Mouse (Mus musculus) lung, adult 2 months (tissue): Measurements from ENCODE around the gene Snta1.

Source experiments
- CTCF ChIP-seq: fragments of 200-500 bp; IDR thresholded peaks from 2 replicates; pipeline ENCODE4 v1.5.1; 2011; ENCODE audit warnings: mild to moderate bottlenecking, low read length, control low read depth; ENCODE audit not compliant: insufficient read depth
- POLR2A ChIP-seq: fragments of 200-500 bp; IDR thresholded peaks from 2 replicates; pipeline ENCODE4 v1.6.1; 2011; ENCODE audit warnings: low read depth, mild to moderate bottlenecking, control low read depth, low read length, borderline replicate concordance; ENCODE audit errors: extremely low read depth

GRCm38 (mm10) chr2:154440453-154440852 lies 32.6 kb upstream of the Snta1 start:
- no peak for TF ChIP-seq CTCF
- TF ChIP-seq POLR2A: no peak
